32 mouse cellular contexts compared by ENCODE assay signal in the genomic region with DNA sequence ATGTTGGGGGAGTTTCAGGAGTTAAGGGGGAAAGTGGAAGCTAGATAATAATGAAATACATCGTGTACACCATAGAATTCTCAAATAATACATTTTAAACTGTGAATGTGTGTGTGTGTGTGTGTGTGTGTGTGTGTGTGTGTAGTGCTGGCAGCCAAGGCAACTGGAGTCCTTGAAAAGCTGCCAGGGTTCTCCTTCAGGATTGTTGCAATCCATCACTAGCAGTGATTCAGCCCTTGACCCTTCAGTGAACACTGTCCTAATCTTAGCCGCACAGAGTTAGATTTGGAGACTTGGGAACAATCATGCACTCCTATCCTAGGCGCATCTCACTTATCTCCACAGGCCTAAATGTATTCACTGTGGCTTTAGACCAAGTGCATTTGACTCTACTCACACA. TPM values are rescaled to one million over a fixed set of nuclear protein-coding genes. Genes with fewer than 3 reads are reported as not detected.
DNase-seq lines count a peak whose midpoint lies in the region; ATAC-seq and TF ChIP-seq lines count a peak whose summit lies in the region.
"Had no signal": no experiment of that assay in that cellular context is flagged by ENCODE, and none has a peak within 500 bp of the region (broad histone marks: within the 10 kb centered on the region; RNA-seq: fewer than 3 reads in every experiment).

No protein-coding gene starts in this region.

- no peak for TF ChIP-seq CTCF in layer of hippocampus, adult 2 months (conservative IDR thresholded peaks at IDR 0.05)

- no peak for ATAC-seq in kidney, embryonic 16.5 days (ENCODE audit: low FRiP score, low TSS enrichment)
- ATAC-seq: forebrain, embryonic 15.5 days; intestine, postnatal 0 days had no signal

- no peak overlapping the region for H3K4me2 ChIP-seq in kidney, embryonic 16.5 days (replicated peaks; ENCODE audit: low read depth, low read length)
- H3K4me2 ChIP-seq: embryonic facial prominence, embryonic 13.5 days; forebrain, embryonic 15.5 days; heart, embryonic 13.5 days; hindbrain, embryonic 14.5 days; limb, embryonic 15.5 days; liver, embryonic 15.5 days; midbrain, embryonic 12.5 days; neural tube, embryonic 13.5 days; stomach, embryonic 15.5 days had no signal

- no peaks in the 10 kb centered on the region for H3K36me3 ChIP-seq in kidney, embryonic 16.5 days (ENCODE audit: insufficient read depth, low read length)
- H3K36me3 ChIP-seq: embryonic facial prominence, embryonic 13.5 days; forebrain, embryonic 10.5 days; forebrain, embryonic 15.5 days; heart, embryonic 13.5 days; limb, embryonic 15.5 days; liver, embryonic 15.5 days; midbrain, embryonic 12.5 days; neural tube, embryonic 13.5 days; stomach, embryonic 15.5 days had no signal

- no peak overlapping the region for H3K9ac ChIP-seq in kidney, embryonic 16.5 days (replicated peaks; ENCODE audit: low read length)
- H3K9ac ChIP-seq: embryonic facial prominence, embryonic 13.5 days; forebrain, embryonic 15.5 days; heart, embryonic 13.5 days; hindbrain, embryonic 14.5 days; limb, embryonic 15.5 days; liver, embryonic 15.5 days; midbrain, embryonic 12.5 days; neural tube, embryonic 13.5 days; stomach, embryonic 15.5 days had no signal

- peak; percentile 75 for DNase-seq in adrenal gland, adult 2 months
- no peak for DNase-seq in adrenal gland, postnatal 4 days (ENCODE audit: low spot score in 2 of 2)
- DNase-seq in 3T3-L1 (ENCODE audit: low read depth, low spot score): peak; percentile 45
- peak; percentile 76 for DNase-seq in adrenal gland, postnatal 10 days
- DNase-seq in lung, postnatal 10 days: peak; percentile 50
- DNase-seq in layer of hippocampus, adult 2 months (ENCODE audit: low spot score in 2 of 2): no peak
- no peak for DNase-seq in left cerebral cortex, postnatal 4 days
- DNase-seq: cerebellum, adult 11-12 months; cerebellum, adult 9-11 months; gastrocnemius, postnatal 25 days; heart, adult 2 months; heart, postnatal 10 days; kidney, adult 9 months; kidney, postnatal 14 days; retina, postnatal 1 day; right cerebral cortex, postnatal 14 days; thymus, adult 18-20 months; thymus, postnatal 25 days had no signal

- H3K27me3 ChIP-seq in kidney, embryonic 16.5 days (ENCODE audit: insufficient read depth, low read length): no peaks in the 10 kb centered on the region
- H3K27me3 ChIP-seq: embryonic facial prominence, embryonic 13.5 days; forebrain, embryonic 15.5 days; limb, embryonic 15.5 days; neural tube, embryonic 13.5 days; stomach, embryonic 15.5 days had no signal

- no peak overlapping the region for H3K4me3 ChIP-seq in layer of hippocampus, adult 2 months
- no peak overlapping the region for H3K4me3 ChIP-seq in kidney, embryonic 16.5 days (ENCODE audit: low read length)
- H3K4me3 ChIP-seq: embryonic facial prominence, embryonic 13.5 days; forebrain, embryonic 10.5 days; forebrain, embryonic 15.5 days; heart, adult 2 months; heart, embryonic 13.5 days; limb, embryonic 15.5 days; liver, embryonic 15.5 days; megakaryocyte, embryonic 14.5 days; midbrain, embryonic 12.5 days; neural tube, embryonic 13.5 days; stomach, embryonic 15.5 days had no signal

- WGBS in kidney, embryonic 16.5 days: 77% methylated on average over 3 of the region's 3 CpGs

- no peaks in the 10 kb centered on the region for H3K9me3 ChIP-seq in kidney, embryonic 16.5 days (ENCODE audit: low read length)
- H3K9me3 ChIP-seq: embryonic facial prominence, embryonic 13.5 days; forebrain, embryonic 10.5 days; forebrain, embryonic 15.5 days; heart, embryonic 13.5 days; limb, embryonic 15.5 days; liver, embryonic 15.5 days; midbrain, embryonic 12.5 days; neural tube, embryonic 13.5 days; stomach, embryonic 15.5 days had no signal

- intact Hi-C loops in left cerebral cortex, postnatal 4 days (cut with DNase I): no loop called here

- H3K4me1 ChIP-seq in kidney, embryonic 16.5 days (ENCODE audit: insufficient read depth, low read length): peaks cover 3% of the 10 kb centered on the region; the same call in 1 of the 2 replicates
- H3K4me1 ChIP-seq: forebrain, embryonic 15.5 days; limb, embryonic 15.5 days; liver, embryonic 15.5 days; megakaryocyte, embryonic 14.5 days; midbrain, embryonic 12.5 days; neural tube, embryonic 13.5 days; stomach, embryonic 15.5 days had no signal

- no peak overlapping the region for H3K27ac ChIP-seq in layer of hippocampus, adult 2 months
- no peak overlapping the region for H3K27ac ChIP-seq in kidney, embryonic 16.5 days (ENCODE audit: low read length)
- H3K27ac ChIP-seq: embryonic facial prominence, embryonic 13.5 days; forebrain, embryonic 10.5 days; forebrain, embryonic 15.5 days; heart, adult 2 months; heart, embryonic 13.5 days; hindbrain, embryonic 14.5 days; limb, embryonic 15.5 days; liver, embryonic 15.5 days; midbrain, embryonic 12.5 days; neural tube, embryonic 13.5 days; stomach, embryonic 15.5 days had no signal

RNA-seq across cellular contexts. Expression of a gene that starts 8.6 kb away (rescaled TPM):
- total RNA-seq in adrenal gland, adult 2 months (2021): 10 to 100 TPM in 1 of 2 experiments, 1 to 10 TPM in 1; 8.2 to 17.8 TPM
- polyA plus RNA-seq in adrenal gland, adult 2 months (2012; rRNA removed): 3.6 and 5.1 TPM in 2 replicates
- 1 to 10 TPM; 4.5 to 5.1 TPM for total RNA-seq in adrenal gland, postnatal 4 days (2021)
- 10 to 100 TPM in 1 of 2 experiments, 1 to 10 TPM in 1; 5.9 to 10.9 TPM for total RNA-seq in adrenal gland, postnatal 10 days (2021)
- total RNA-seq in layer of hippocampus, adult 2 months (2021): 10 to 100 TPM; 18.7 to 22.2 TPM
- polyA plus RNA-seq in kidney, embryonic 16.5 days (2015; fragmentation: Nextera tagmentation; extraction: Ambion mirVana): 1.6 and 2.3 TPM in 2 replicates
- 10 to 100 TPM; 25.6 to 27.7 TPM for total RNA-seq in left cerebral cortex, postnatal 4 days (2021)
- total RNA-seq: MEL had no signal

Comparison
In these comparisons a context has a peak if more than half of its experiments do, and no peak if none do; other contexts are left out.
1. DNase-seq: peak in adrenal gland, adult 2 months (single experiment), 3T3-L1 (single experiment), adrenal gland, postnatal 10 days (single experiment) and lung, postnatal 10 days (single experiment); none in adrenal gland, postnatal 4 days (0 of 2), layer of hippocampus, adult 2 months (0 of 2) and left cerebral cortex, postnatal 4 days (single experiment).